Mouse (Mus musculus): ENCODE measurements at regions not wholly inside any gene's neighbourhood (a gene's known extent, or its start where the extent isn't known, plus 50 kb on each side); places are given as distances from the start of the nearest gene placed in this dataset.

GRCm38 (mm10) chr9:82729646-82730045 is 99.7 kb upstream of the Irak1bp1 start:
- DNase-seq, result no peak

DNA sequence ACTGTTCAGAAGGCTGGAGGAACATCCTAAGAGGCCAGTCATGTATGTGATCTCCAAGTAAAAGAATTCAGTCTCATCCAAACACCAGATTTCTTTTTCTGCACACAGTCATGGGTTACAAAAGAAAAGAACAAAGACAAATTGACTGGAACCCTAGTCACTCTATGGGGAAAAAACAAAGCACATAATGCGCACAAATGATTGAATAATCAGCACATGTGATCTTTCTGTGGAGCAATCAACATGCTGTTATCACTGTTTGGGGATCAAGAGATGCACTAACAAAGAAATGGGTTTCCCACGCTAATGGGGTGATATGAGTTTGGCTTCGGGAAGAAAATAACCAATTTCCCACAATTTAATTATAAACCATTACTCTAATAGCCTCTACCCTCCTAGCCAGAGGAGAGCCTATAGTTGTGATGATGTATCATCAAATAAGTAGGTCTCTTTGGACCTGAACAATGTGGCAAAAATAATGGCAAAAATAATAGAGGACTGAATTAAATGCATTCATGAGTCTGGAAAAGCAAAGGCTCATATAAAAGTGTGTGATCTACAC is 96.2 kb upstream of the Irak1bp1 start:
- no peak for DNase-seq

DNA sequence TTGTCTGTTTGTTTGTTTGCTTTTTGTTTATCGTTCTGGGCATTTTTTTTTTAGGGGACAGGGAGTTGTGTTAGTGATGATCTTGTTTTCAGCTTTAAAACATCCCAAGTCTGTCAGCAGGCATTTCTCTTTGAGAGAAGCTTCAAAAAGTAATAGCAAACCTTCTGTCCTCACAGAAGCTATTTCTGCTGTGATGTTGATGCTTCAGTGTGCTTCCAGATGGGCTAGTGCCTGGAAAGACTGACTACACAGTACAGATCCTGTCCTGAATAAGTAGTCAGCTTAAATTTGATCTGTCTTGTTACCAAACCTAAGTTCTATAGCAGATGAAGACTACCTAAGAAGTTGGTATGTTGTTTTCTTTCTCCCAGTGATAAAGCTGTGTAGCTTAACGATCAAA is 94.4 kb upstream of the Irak1bp1 start:
- no peak for DNase-seq

GRCm38 (mm10) chr9:82759979-82760378 is 69.4 kb upstream of the Irak1bp1 start:
- DNase-seq, result no peak

GRCm38 (mm10) chr9:82760682-82761468 is 68.5 kb upstream of the Irak1bp1 start:
- no peak for DNase-seq

DNA sequence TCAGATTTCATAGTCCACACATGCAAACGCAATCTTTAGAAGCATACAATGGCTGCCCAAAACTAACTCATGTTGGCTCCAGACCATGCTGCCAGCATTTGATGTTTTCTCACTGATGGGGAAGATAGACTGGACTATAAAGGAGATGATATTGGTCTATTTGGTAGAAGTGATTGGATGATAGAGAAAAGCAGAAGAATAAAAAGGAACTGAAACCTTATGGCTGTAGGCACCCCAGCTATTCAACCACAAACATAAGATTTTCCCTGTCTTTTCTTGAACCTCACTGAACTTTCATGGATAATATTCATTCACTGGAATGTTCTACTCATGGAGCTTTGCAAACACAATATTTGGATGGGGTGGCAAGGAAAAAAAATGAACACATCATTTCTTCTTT is 65.7 kb upstream of the Irak1bp1 start:
- DNase-seq, result no peak
